Mouse (Mus musculus) kidney, postnatal 0 days (tissue): ENCODE results near the gene Dnase2a. TPM values are rescaled to one million over a fixed set of nuclear protein-coding genes. Genes with fewer than 3 reads are reported as not detected.

Source experiments
- ATAC-seq: fragments of 200-750 bp; cut with Nextera tagmentation; replicated peaks from 2 replicates; pipeline ENCODE4 v1.8.0; 2017; ENCODE audit warnings: low read depth, moderate number of reproducible peaks, moderate TSS enrichment, moderate library complexity; ENCODE audit not compliant: low FRiP score
- DNase-seq: peaks from one replicate; pipeline ENCODE4 v3.0.0-alpha.2; 2016; ENCODE audit warnings: low spot score
- H3K27ac ChIP-seq: fragments of 300-500 bp; sonication (generic); 2 replicates; pipeline ENCODE4 v1.5.1; 2014; ENCODE audit warnings: mild to moderate bottlenecking
- H3K27me3 ChIP-seq: fragments of 300-500 bp; sonication (generic); 2 replicates; pipeline ENCODE4 v1.6.1; 2014; ENCODE audit warnings: low read length, mixed read lengths; ENCODE audit not compliant: insufficient read depth
- H3K36me3 ChIP-seq: fragments of 300-500 bp; sonication (generic); 2 replicates; pipeline ENCODE4 v1.6.1; 2014; ENCODE audit warnings: low read length, mixed read lengths; ENCODE audit not compliant: insufficient read depth
- H3K4me1 ChIP-seq: fragments of 300-500 bp; sonication (generic); replicated peaks from 2 replicates; pipeline ENCODE4 v1.6.1; 2014; ENCODE audit warnings: antibody characterized with exemption, low read length, mixed read lengths; ENCODE audit not compliant: insufficient read depth
- H3K4me2 ChIP-seq: fragments of 300-500 bp; sonication (generic); 2 replicates; pipeline ENCODE4 v1.6.1; 2014; ENCODE audit warnings: mild to moderate bottlenecking, low read length, moderate library complexity, mixed read lengths
- H3K4me3 ChIP-seq: fragments of 300-500 bp; sonication (generic); replicated peaks from 2 replicates; pipeline ENCODE4 v1.5.1; 2014; ENCODE audit warnings: low read depth, low read length
- H3K9ac ChIP-seq: fragments of 300-500 bp; sonication (generic); 2 replicates; pipeline ENCODE4 v1.6.1; 2014; ENCODE audit warnings: low read depth, low read length
- H3K9me3 ChIP-seq: fragments of 300-500 bp; sonication (generic); replicated peaks from 2 replicates; pipeline ENCODE4 v1.6.1; 2016; ENCODE audit warnings: low read length, inconsistent platforms, mixed read lengths
- CTCF ChIP-seq: IDR thresholded peaks from 2 replicates; pipeline ENCODE4 v1.5.1; 2016; ENCODE audit warnings: antibody characterized with exemption, low read depth, mild to moderate bottlenecking, moderate library complexity
- WGBS: fragments of 180-500 bp; shearing (Covaris S2); extraction: QIAGEN DNeasy Blood & Tissue Kit; methylation state at CpG from one replicate; pipeline ENCODE4 v1.1.7; 2014; 5-methylcytosine and 5-hydroxymethylcytosine counted together
- microRNA-seq: library from miRNA; unstranded; fragments of <30 nt; microRNA quantifications from one replicate; pipeline ENCODE4, GENCODE M21; 2016
- polyA plus RNA-seq: library from polyadenylated mRNA; unstranded; fragments of >200 nt; fragmentation: Nextera tagmentation; extraction: Ambion mirVana; gene quantifications from 2 replicates; pipeline ENCODE4 v1.2.1, GENCODE M21; 2015

Dnase2a gene
- polyA plus RNA-seq, 1 experiment from 2014 or later: 13.2 TPM

DNA sequence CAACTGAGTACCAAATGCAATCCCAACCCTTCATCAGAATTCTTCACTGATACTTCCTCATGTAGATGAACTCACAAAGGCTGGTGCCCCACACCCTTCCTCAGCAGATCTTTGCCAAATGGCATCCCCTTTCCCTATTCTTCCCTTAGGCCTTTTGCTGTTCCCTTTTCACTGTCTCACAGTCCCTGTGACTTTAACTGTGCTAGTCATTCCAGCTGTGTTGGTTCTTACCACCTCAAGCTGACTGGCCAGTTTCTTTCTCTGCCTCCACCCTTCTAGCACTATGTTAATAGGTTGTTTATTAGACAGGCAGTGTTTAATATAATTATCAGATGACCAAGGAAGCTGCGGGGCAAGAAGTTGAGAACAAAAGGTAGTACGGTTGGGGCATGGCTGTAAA is 60.3 kb downstream of the Dnase2a start:
- peak overlapping the region; percentile 85 for H3K9ac ChIP-seq
- H3K4me1 ChIP-seq: peaks cover 32% of the 10 kb centered on the region
- WGBS: 8% methylated on average over 2 of the region's 2 CpGs
- H3K4me3 ChIP-seq: peak overlapping the region; percentile 66
- peaks cover 21% of the 10 kb centered on the region for H3K36me3 ChIP-seq
- no peak for TF ChIP-seq CTCF
- H3K27me3 ChIP-seq: no peaks in the 10 kb centered on the region
- peak overlapping the region; percentile 81 for H3K4me2 ChIP-seq
- H3K9me3 ChIP-seq: no peaks in the 10 kb centered on the region
- ATAC-seq (no peak), DNase-seq (peak; percentile 53)
- H3K27ac ChIP-seq: peak overlapping the region; percentile 92

DNA sequence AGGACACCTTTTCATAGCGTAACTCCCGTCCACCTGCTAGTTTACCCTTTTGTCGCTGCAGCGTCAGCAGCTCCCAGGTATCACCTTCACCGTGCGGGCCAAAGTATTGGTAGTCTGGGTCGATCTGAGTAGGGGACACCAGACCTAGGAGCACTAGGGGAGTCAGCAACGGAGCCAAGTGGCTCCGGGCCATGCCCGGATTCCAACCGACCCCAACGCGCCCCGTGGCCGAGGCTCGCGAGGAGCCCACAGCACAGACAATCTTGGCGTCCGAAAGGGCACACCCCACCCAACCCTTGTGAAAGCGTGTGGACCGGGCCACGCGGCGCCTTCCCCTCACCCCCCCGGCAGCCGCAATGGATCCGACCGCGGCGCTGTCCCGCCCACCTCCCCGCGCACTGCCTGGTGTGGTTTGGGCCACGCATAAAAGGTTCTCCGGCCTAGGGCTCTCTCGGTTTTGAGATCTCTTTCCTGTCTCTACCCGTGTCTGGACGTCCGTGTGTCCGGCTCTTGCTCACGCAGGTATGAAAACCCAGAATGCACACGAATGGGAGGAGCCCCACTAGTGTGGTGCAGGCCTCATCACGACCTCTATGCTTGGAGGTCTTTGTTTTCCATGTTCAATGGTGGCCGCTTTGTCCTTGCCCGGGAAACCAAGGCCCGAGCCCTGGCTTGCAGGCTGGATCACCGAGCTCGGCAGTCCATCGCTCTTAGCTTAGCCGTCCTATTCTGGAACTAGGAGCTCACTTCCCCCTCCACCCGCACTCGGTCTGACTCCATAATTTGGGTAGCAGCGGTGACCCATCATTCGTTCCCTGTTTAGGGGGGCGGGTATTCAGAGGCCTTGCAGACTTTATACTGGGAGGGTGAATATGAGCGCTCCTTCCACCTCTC is 61.1 kb downstream of the Dnase2a start, which contains the start of the genes Gm49661, Prdx2 and Rnaseh2a:
TSS of gene Gm49661 (minus strand) at position 193 of the 894 bp plus-strand sequence.
TSS of gene Prdx2 (plus strand) at position 347 of the 894 bp plus-strand sequence.
TSS of gene Rnaseh2a (minus strand) at position 527 of the 894 bp plus-strand sequence.
- Histone ChIP-seq H3K4me1 (peaks cover 32% of the 10 kb centered on the region), H3K27me3 (no peaks in the 10 kb centered on the region), H3K27ac (peak within 1 kb of the TSS; percentile 92), H3K9ac (peak within 1 kb of the TSS; percentile 85), H3K36me3 (peaks cover 21% of the 10 kb centered on the region), H3K4me2 (peak within 1 kb of the TSS; percentile 81), H3K9me3 (no peaks in the 10 kb centered on the region), H3K4me3 (peak within 1 kb of the TSS; percentile 66)
- under 1% methylated on average over 56 of the region's 56 CpGs for WGBS
- peak; percentile 85 for DNase-seq
- peak; percentile 68 for ATAC-seq
- 0 out of 2 replicates have a peak, but pooled peaks have one; percentile 7 for TF ChIP-seq CTCF

GRCm38 (mm10) chr8:84970135-84970790 is 61.9 kb downstream of the Dnase2a start:
- no peak for ATAC-seq
- no peak for TF ChIP-seq CTCF

GRCm38 (mm10) chr8:84970913-84971312 is 62.6 kb downstream of the Dnase2a start:
- Histone ChIP-seq H3K4me3 (peak overlapping the region; percentile 66; the same call in 1 of the 2 replicates), H3K4me1 (peaks cover 24% of the 10 kb centered on the region), H3K9ac (peak overlapping the region; percentile 85; the same call in 1 of the 2 replicates), H3K36me3 (peaks cover 21% of the 10 kb centered on the region), H3K9me3 (no peaks in the 10 kb centered on the region), H3K27me3 (no peaks in the 10 kb centered on the region), H3K27ac (no peak overlapping the region), H3K4me2 (peak overlapping the region; percentile 81)
- ATAC-seq (no peak), DNase-seq (no peak)
- WGBS: 72% methylated on average over 5 of the region's 5 CpGs
- no peak for TF ChIP-seq CTCF

More at GRCm38 (mm10) chr8:84970135-84970790, 61.9 kb downstream of the Dnase2a start:
- peak overlapping the region; percentile 92 for H3K27ac ChIP-seq
- WGBS: 6% methylated on average over 21 of the region's 21 CpGs
- peaks cover 26% of the 10 kb centered on the region for H3K4me1 ChIP-seq
- H3K4me2 ChIP-seq: peak overlapping the region; percentile 81
- H3K9me3 ChIP-seq: no peaks in the 10 kb centered on the region
- DNase-seq: peak; percentile 35
- peaks cover 21% of the 10 kb centered on the region for H3K36me3 ChIP-seq
- H3K9ac ChIP-seq: peak overlapping the region; percentile 85
- H3K27me3 ChIP-seq: no peaks in the 10 kb centered on the region
- peak overlapping the region; percentile 66 for H3K4me3 ChIP-seq

Small RNAs within 50 kb of the gene (microRNA-seq; reads per million reads assigned to microRNA genes)
- gene Gm24197 (not detected), gene Mir7069 (1.6 reads per million)

Other genes with a start within 250 kb of the Dnase2a start
- 77.4 and 83.8 TPM in 2 replicates for gene Ier2, start 245.7 kb upstream of the Dnase2a start, polyA plus RNA-seq
- 55.3 and 56.1 TPM in 2 replicates for gene Trmt1, start 222.3 kb upstream of the Dnase2a start, polyA plus RNA-seq
- gene Nacc1, start 220.7 kb upstream of the Dnase2a start, polyA plus RNA-seq: 15.9 and 16.1 TPM in 2 replicates
- 6.1 and 6.4 TPM in 2 replicates for gene Lyl1, start 207.1 kb upstream of the Dnase2a start, polyA plus RNA-seq
- gene G430095P16Rik, start 185.6 kb upstream of the Dnase2a start, polyA plus RNA-seq: 1.9 and 2.5 TPM in 2 replicates
- 21.1 and 22.3 TPM in 2 replicates for gene Nfix, start 108.2 kb upstream of the Dnase2a start, polyA plus RNA-seq
- gene Dand5, start 85.7 kb upstream of the Dnase2a start, polyA plus RNA-seq: 7.0 and 7.4 TPM in 2 replicates
- 51.0 and 54.3 TPM in 2 replicates for gene Gadd45gip1, start 77.0 kb upstream of the Dnase2a start, polyA plus RNA-seq
- 97.1 and 98.9 TPM in 2 replicates for gene Rad23a, start 67.9 kb upstream of the Dnase2a start, polyA plus RNA-seq
- 644 and 753 TPM in 2 replicates for gene Calr, start 61.6 kb upstream of the Dnase2a start, polyA plus RNA-seq
- gene Farsa, start 51.6 kb upstream of the Dnase2a start, polyA plus RNA-seq: 68.2 and 74.7 TPM in 2 replicates
- 43.0 and 45.7 TPM in 2 replicates for gene Syce2, start 36.4 kb upstream of the Dnase2a start, polyA plus RNA-seq
- 59.2 and 67.6 TPM in 2 replicates for gene Gcdh, start 14.6 kb upstream of the Dnase2a start, polyA plus RNA-seq
- gene Klf1, start 6.6 kb upstream of the Dnase2a start, polyA plus RNA-seq: 1.1 and 1.8 TPM in 2 replicates
- 0.04 and 0.08 TPM in 2 replicates for gene Mast1, start 28.8 kb downstream of the Dnase2a start, polyA plus RNA-seq
- 0.09 TPM in 1 of 2 replicates, not detected in the other for gene Rtbdn, start 38.4 kb downstream of the Dnase2a start, polyA plus RNA-seq
- gene Gm49661, start 60.9 kb downstream of the Dnase2a start, polyA plus RNA-seq: not detected in 2 replicates
- gene Prdx2, start 61.0 kb downstream of the Dnase2a start, polyA plus RNA-seq: 729 and 747 TPM in 2 replicates
- 101 and 103 TPM in 2 replicates for gene Rnaseh2a, start 61.2 kb downstream of the Dnase2a start, polyA plus RNA-seq
- 22.7 and 27.7 TPM in 2 replicates for gene Junb, start 70.2 kb downstream of the Dnase2a start, polyA plus RNA-seq
- 30.2 and 32.0 TPM in 2 replicates for gene Hook2, start 82.0 kb downstream of the Dnase2a start, polyA plus RNA-seq
- gene Best2, start 106.0 kb downstream of the Dnase2a start, polyA plus RNA-seq: not detected in 2 replicates
- gene Asna1, start 116.7 kb downstream of the Dnase2a start, polyA plus RNA-seq: 116 and 125 TPM in 2 replicates
- 120 and 131 TPM in 2 replicates for gene Trir, start 118.3 kb downstream of the Dnase2a start, polyA plus RNA-seq
- gene Tnpo2, start 128.4 kb downstream of the Dnase2a start, polyA plus RNA-seq: 19.0 and 19.4 TPM in 2 replicates
- 35.2 and 38.5 TPM in 2 replicates for gene Fbxw9, start 151.5 kb downstream of the Dnase2a start, polyA plus RNA-seq
- not detected in 2 replicates for gene Gm5741, start 159.4 kb downstream of the Dnase2a start, polyA plus RNA-seq
- gene Dhps, start 163.2 kb downstream of the Dnase2a start, polyA plus RNA-seq: 55.7 and 59.7 TPM in 2 replicates
- 152 and 156 TPM in 2 replicates for gene Wdr83os, start 172.2 kb downstream of the Dnase2a start, polyA plus RNA-seq
- 33.8 and 36.7 TPM in 2 replicates for gene Wdr83, start 172.7 kb downstream of the Dnase2a start, polyA plus RNA-seq
- 40.1 and 42.3 TPM in 2 replicates for gene Man2b1, start 174.7 kb downstream of the Dnase2a start, polyA plus RNA-seq
- 1.4 and 2.0 TPM in 2 replicates for gene Zfp791, start 214.5 kb downstream of the Dnase2a start, polyA plus RNA-seq
- gene Cks1brt, start 243.4 kb downstream of the Dnase2a start, polyA plus RNA-seq: not detected in 2 replicates